Mouse (Mus musculus) ES-Bruce4 (cell line): ENCODE measurements around the gene Capn3. TPM values are rescaled to one million over a fixed set of nuclear protein-coding genes. Genes with fewer than 3 reads are reported as not detected.
A peak's percentile ranks its signal among the peaks of the same experiment; 100 is the strongest.

Experiments used
- H3K27ac ChIP-seq: 2 replicates; pipeline ENCODE4 v1.5.1; 2012; ENCODE audit warnings: low read length, inconsistent platforms; ENCODE audit not compliant: insufficient read depth
- H3K27me3 ChIP-seq: 2 replicates; pipeline ENCODE4 v1.6.1; 2012; ENCODE audit warnings: mild to moderate bottlenecking, low read length, inconsistent platforms; ENCODE audit not compliant: control insufficient read depth, poor library complexity, insufficient read depth, severe bottlenecking
- H3K36me3 ChIP-seq: 2 replicates; pipeline ENCODE4 v1.6.1; 2012; ENCODE audit warnings: inconsistent platforms, mild to moderate bottlenecking, low read length, moderate library complexity; ENCODE audit not compliant: control insufficient read depth, poor library complexity, insufficient read depth, severe bottlenecking
- H3K4me1 ChIP-seq: one replicate; pipeline ENCODE4 v1.8.1; 2011; ENCODE audit warnings: low read length; ENCODE audit not compliant: control insufficient read depth, insufficient read depth
- H3K4me3 ChIP-seq: 2 replicates; pipeline ENCODE4 v1.5.1; 2011; ENCODE audit warnings: low read depth, mild to moderate bottlenecking, low read length
- H3K9ac ChIP-seq: 2 replicates; pipeline ENCODE4 v1.6.1; 2012; ENCODE audit warnings: low read depth, mild to moderate bottlenecking, inconsistent platforms; ENCODE audit not compliant: poor library complexity, severe bottlenecking
- H3K9me3 ChIP-seq: replicated peaks from 2 replicates; pipeline ENCODE4 v1.6.1; 2012; ENCODE audit warnings: mild to moderate bottlenecking, low read length, inconsistent platforms; ENCODE audit not compliant: control insufficient read depth, poor library complexity, insufficient read depth, severe bottlenecking
- CTCF ChIP-seq: IDR thresholded peaks from one replicate; pipeline ENCODE4 v1.8.1; 2011; ENCODE audit warnings: low read depth, low read length
- EP300 ChIP-seq: IDR thresholded peaks from 2 replicates; pipeline ENCODE4 v1.6.1; 2011; ENCODE audit warnings: low read depth, low read length; ENCODE audit not compliant: insufficient read depth
- POLR2A ChIP-seq: IDR thresholded peaks from one replicate; pipeline ENCODE4 v1.8.1; 2011; ENCODE audit warnings: low read length; ENCODE audit not compliant: insufficient read depth
- polyA plus RNA-seq: library from polyadenylated mRNA; stranded (reverse); fragments of >200 nt; gene quantifications from 2 replicates; pipeline ENCODE4 v1.2.4, GENCODE M21; 2011; ENCODE audit warnings: low read depth; ENCODE audit not compliant: missing spikeins, insufficient read depth, insufficient read length

The Capn3 gene
- polyA plus RNA-seq, 1 experiment = not detected

- Histone ChIP-seq H3K27me3 (no peaks in the 10 kb centered on the region), H3K9me3 (no peaks in the 10 kb centered on the region), H3K4me3 (no peak overlapping the region), H3K36me3 (no peaks in the 10 kb centered on the region), H3K27ac (no peak overlapping the region), H3K4me1 (no peaks in the 10 kb centered on the region), H3K9ac (no peak overlapping the region)
- TF ChIP-seq CTCF = no peak
- no peak for TF ChIP-seq POLR2A
- no peak for TF ChIP-seq EP300
Observed at GRCm38 (mm10) chr2:120470856-120471255, 15.0 kb downstream of the Capn3 start.

GRCm38 (mm10) chr2:120476277-120477087 lies 20.7 kb downstream of the Capn3 start:
- no peak for TF ChIP-seq POLR2A
- TF ChIP-seq CTCF = no peak
- TF ChIP-seq EP300 = no peak
- Histone ChIP-seq H3K4me1 (no peaks in the 10 kb centered on the region), H3K9ac (no peak overlapping the region), H3K4me3 (no peak overlapping the region), H3K36me3 (no peaks in the 10 kb centered on the region), H3K9me3 (no peaks in the 10 kb centered on the region), H3K27ac (no peak overlapping the region), H3K27me3 (no peaks in the 10 kb centered on the region)

DNA sequence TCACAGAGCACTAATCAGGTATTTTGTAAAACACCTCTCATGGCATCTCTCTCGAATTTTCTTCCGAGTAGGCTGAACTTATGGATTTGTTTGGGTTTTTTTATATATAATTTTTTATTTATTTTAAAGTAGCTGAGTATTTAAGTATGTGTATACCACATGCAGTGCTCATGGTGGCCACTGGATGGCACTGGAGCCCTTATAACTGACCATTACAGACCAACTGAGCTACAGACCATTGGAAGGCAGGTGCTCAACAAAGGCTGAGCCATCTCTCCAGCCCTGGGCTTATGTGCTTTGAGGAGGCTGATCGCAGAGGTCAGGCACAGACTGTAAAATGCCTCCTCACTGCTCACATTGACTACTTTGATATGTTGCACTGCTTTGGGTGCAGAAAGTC lies 22.8 kb downstream of the Capn3 start:
- H3K4me3 ChIP-seq = no peak overlapping the region
- no peaks in the 10 kb centered on the region; the same call in 1 of the 2 replicates for H3K27me3 ChIP-seq
- H3K4me1 ChIP-seq = no peaks in the 10 kb centered on the region
- no peak overlapping the region for H3K9ac ChIP-seq
- H3K36me3 ChIP-seq = no peaks in the 10 kb centered on the region
- no peak for TF ChIP-seq POLR2A
- peak; percentile 67 for TF ChIP-seq CTCF
- H3K9me3 ChIP-seq = no peaks in the 10 kb centered on the region
- no peak overlapping the region for H3K27ac ChIP-seq

DNA sequence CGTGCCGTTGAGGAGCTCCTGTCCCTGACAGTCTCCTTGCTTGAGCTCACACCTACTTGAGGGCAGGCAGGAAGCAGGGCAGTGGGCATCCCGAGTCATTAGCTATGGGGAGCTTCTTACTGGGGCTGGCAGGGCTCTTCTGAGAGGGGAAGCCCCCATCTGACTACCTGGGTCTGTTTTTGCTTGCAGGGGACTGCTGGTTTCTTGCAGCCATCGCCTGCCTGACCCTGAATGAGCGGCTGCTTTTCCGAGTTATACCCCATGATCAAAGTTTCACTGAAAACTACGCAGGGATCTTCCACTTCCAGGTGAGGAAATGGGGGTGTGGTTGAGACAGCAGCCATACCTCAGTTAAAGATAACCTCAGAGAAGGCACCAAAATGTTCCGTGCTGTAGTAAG lies 26.1 kb downstream of the Capn3 start:
- H3K9me3 ChIP-seq = no peaks in the 10 kb centered on the region
- TF ChIP-seq EP300 = no peak
- no peak for TF ChIP-seq CTCF
- TF ChIP-seq POLR2A = no peak
- no peak overlapping the region for H3K9ac ChIP-seq
- no peak overlapping the region for H3K4me3 ChIP-seq
- no peaks in the 10 kb centered on the region for H3K36me3 ChIP-seq
- no peak overlapping the region for H3K27ac ChIP-seq
- no peaks in the 10 kb centered on the region; the same call in 1 of the 2 replicates for H3K27me3 ChIP-seq
- H3K4me1 ChIP-seq = no peaks in the 10 kb centered on the region

DNA sequence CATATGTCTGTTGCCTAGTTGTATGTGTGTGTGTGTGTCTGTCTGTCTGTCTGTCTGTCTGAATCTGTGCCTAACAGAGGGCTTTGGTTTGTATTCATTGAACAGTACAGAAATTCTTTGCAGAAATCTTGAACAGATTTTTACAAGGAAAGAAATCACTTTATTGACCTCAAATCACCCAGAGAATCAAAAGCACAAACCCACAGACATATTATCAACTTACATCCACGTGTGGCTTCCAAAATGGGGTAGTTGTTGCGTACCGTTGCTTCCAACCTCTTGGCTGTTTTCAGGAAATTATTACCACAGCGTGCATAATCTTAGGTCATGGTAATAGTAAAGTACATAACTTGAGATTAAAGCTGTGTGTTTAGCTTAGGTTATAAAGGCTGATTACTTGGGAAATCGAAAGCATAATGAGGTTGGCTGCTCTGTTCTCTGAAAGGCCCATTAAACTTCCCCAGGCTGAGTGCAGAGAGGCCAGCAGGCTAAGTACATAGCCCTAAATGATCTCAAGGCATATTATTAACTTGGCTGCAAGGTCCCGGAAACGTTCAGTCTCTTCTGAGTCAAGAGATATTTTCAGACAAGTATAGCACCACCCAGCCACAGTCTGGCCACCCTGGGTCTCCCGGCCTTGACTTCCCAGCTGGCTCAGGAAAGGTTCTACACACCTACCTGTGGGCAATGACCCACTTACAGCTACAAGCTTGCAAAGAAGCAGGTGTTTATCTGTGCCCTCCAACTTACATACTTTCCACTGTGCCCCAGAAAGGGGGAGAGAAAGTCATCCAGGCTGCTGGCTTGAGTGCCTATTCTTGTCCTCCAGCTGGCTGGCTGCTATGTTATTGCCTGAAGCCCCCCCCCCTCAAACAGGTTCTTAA lies 26.9 kb downstream of the Capn3 start:
- Histone ChIP-seq H3K9me3 (no peaks in the 10 kb centered on the region), H3K36me3 (no peaks in the 10 kb centered on the region), H3K27me3 (no peaks in the 10 kb centered on the region; the same call in 1 of the 2 replicates), H3K4me3 (no peak overlapping the region), H3K4me1 (no peaks in the 10 kb centered on the region), H3K9ac (no peak overlapping the region), H3K27ac (no peak overlapping the region)
- TF ChIP-seq POLR2A = no peak
- TF ChIP-seq CTCF = no peak
- no peak for TF ChIP-seq EP300

DNA sequence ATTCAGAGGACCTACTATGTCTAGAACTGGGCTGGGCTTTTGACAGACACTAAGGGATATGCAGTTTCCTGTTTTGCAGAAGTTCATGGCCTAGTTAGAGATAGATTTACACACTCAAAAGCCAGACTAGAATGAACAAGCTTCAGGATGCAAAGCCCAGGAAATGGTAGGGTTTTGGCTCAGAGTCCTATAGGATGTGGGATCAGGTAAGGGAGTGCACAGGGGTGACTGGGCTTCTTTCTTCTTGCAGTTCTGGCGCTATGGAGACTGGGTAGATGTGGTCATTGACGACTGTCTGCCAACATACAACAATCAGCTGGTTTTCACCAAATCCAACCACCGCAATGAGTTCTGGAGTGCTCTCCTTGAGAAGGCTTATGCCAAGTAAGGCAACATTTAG lies 28.4 kb downstream of the Capn3 start:
- H3K27me3 ChIP-seq = no peaks in the 10 kb centered on the region; the same call in 1 of the 2 replicates
- no peaks in the 10 kb centered on the region for H3K4me1 ChIP-seq
- TF ChIP-seq EP300 = no peak
- TF ChIP-seq POLR2A = no peak
- TF ChIP-seq CTCF = no peak
- H3K27ac ChIP-seq = no peak overlapping the region
- no peak overlapping the region for H3K4me3 ChIP-seq
- H3K9ac ChIP-seq = no peak overlapping the region
- no peaks in the 10 kb centered on the region for H3K9me3 ChIP-seq
- H3K36me3 ChIP-seq = no peaks in the 10 kb centered on the region
